Mouse (Mus musculus) ES-E14 (cell line): Measurements from ENCODE around the gene Nprl2. TPM values are rescaled to one million over a fixed set of nuclear protein-coding genes. Genes with fewer than 3 reads are reported as not detected.

Experiments used
- DNase-seq: peaks from one replicate; pipeline ENCODE4 v3.0.0-alpha.2; 2013; ENCODE audit warnings: low read depth, low spot score
- H3K27ac ChIP-seq: 2 replicates; pipeline ENCODE4 v1.5.1; 2012; ENCODE audit warnings: low read depth, mild to moderate bottlenecking, low read length, moderate library complexity, mixed read lengths; ENCODE audit not compliant: poor library complexity, insufficient read depth, severe bottlenecking
- H3K36me3 ChIP-seq: 2 replicates; pipeline ENCODE4 v1.6.1; 2012; ENCODE audit warnings: mild to moderate bottlenecking, low read length, moderate library complexity, mixed read lengths; ENCODE audit not compliant: control insufficient read depth, poor library complexity, insufficient read depth, severe bottlenecking
- H3K4me1 ChIP-seq, 2 experiments: fragments of 150-350 bp in 1 of 2; sonication (generic) in 1 of 2; 2 replicates each; pipeline ENCODE4 v1.6.1; 2012; ENCODE audit warnings: low read length in 2 of 2, mild to moderate bottlenecking in 1 of 2, mixed read lengths in 1 of 2; ENCODE audit not compliant: control insufficient read depth in 2 of 2, insufficient read depth in 2 of 2, poor library complexity in 1 of 2
- H3K4me3 ChIP-seq, 2 experiments: fragments of 150-350 bp in 1 of 2; sonication (generic) in 1 of 2; 2 replicates each; pipeline ENCODE4 v1.5.1; 2012; ENCODE audit warnings: low read length in 2 of 2, low read depth in 1 of 2, mild to moderate bottlenecking in 1 of 2, mixed read lengths in 1 of 2; ENCODE audit not compliant: insufficient read depth in 1 of 2, poor library complexity in 1 of 2, severe bottlenecking in 1 of 2
- H3K9ac ChIP-seq: 2 replicates; pipeline ENCODE4 v1.6.1; 2012; ENCODE audit warnings: low read depth, mild to moderate bottlenecking, low read length, mixed read lengths; ENCODE audit not compliant: poor library complexity, insufficient read depth, severe bottlenecking
- H3K9me3 ChIP-seq: fragments of 150-350 bp; sonication (generic); 2 replicates; pipeline ENCODE4 v1.6.1; 2012; ENCODE audit warnings: low read depth, mild to moderate bottlenecking, low read length; ENCODE audit not compliant: control insufficient read depth, insufficient read depth
- CHD2 ChIP-seq: IDR thresholded peaks from 2 replicates; pipeline ENCODE4 v1.6.1; 2014; ENCODE audit warnings: mild to moderate bottlenecking, low read depth, low read length, inconsistent platforms
- HCFC1 ChIP-seq: IDR thresholded peaks from 2 replicates; pipeline ENCODE4 v1.6.1; 2012; ENCODE audit warnings: low read length, inconsistent platforms, borderline replicate concordance; ENCODE audit not compliant: insufficient read depth
- MAFK ChIP-seq: IDR thresholded peaks from 2 replicates; pipeline ENCODE4 v1.6.1; 2014; ENCODE audit warnings: mild to moderate bottlenecking, low read depth, low read length, inconsistent platforms; ENCODE audit not compliant: insufficient read depth
- ZC3H11A ChIP-seq: IDR thresholded peaks from 2 replicates; pipeline ENCODE4 v1.6.1; 2012; ENCODE audit warnings: low read depth, mild to moderate bottlenecking, inconsistent platforms, low read length, borderline replicate concordance
- ZNF384 ChIP-seq: IDR thresholded peaks from 2 replicates; pipeline ENCODE4 v1.6.1; 2012; ENCODE audit warnings: low read depth, low read length, inconsistent platforms
- in situ Hi-C, 2 experiments: fragments of 600-800 bp; cut with MboI; formaldehyde crosslinking; loops; one replicate each; pipeline ENCODE4 v1.15.1; 2025; ENCODE audit warnings: low sequenced_read_pairs in 2 of 2, inconsistent platforms in 1 of 2; ENCODE audit not compliant: unreplicated experiment in 2 of 2
- total RNA-seq: library from RNA; depleted of rRNA; stranded (reverse); fragments of 300-350 nt; gene quantifications from 2 replicates; pipeline ENCODE4 v1.2.3, GENCODE M21; 2012

Gene Nprl2
- total RNA-seq, 1 experiment: 21.2 TPM

- in situ Hi-C loops: loop anchor here (5.0 to 10.0 kb wide), 2 partner anchors 146 to 153 kb away; no protein-coding TSS in a partner anchor
- no peak overlapping the region for H3K4me3 ChIP-seq
- no peak overlapping the region for H3K9ac ChIP-seq
- TF ChIP-seq ZNF384: no peak
- TF ChIP-seq MAFK: no peak
- TF ChIP-seq CHD2: no peak
- TF ChIP-seq ZC3H11A: no peak
- TF ChIP-seq HCFC1: no peak
- peaks cover 0 to 3% of the 10 kb centered on the region in 2 experiments; a peak in 1 of 4 replicates for H3K4me1 ChIP-seq
- no peak for DNase-seq
- no peak overlapping the region for H3K27ac ChIP-seq
- no peaks in the 10 kb centered on the region for H3K9me3 ChIP-seq
- no peaks in the 10 kb centered on the region for H3K36me3 ChIP-seq
Observed at GRCm38 (mm10) chr9:107510384-107511100, 31.5 kb upstream of the Nprl2 start.

- TF ChIP-seq CHD2 (no peak), ZC3H11A (no peak)
- H3K27ac ChIP-seq: no peak overlapping the region
- H3K36me3 ChIP-seq: no peaks in the 10 kb centered on the region
- no peak for DNase-seq
- no peaks in the 10 kb centered on the region for H3K9me3 ChIP-seq
- peaks cover 0 to 3% of the 10 kb centered on the region in 2 experiments; a peak in 1 of 4 replicates for H3K4me1 ChIP-seq
- H3K9ac ChIP-seq: no peak overlapping the region
- H3K4me3 ChIP-seq: no peak overlapping the region
- in situ Hi-C loops: loop anchor here (5.0 to 10.0 kb wide), 2 partner anchors 147 to 154 kb away; no protein-coding TSS in a partner anchor
Observed at GRCm38 (mm10) chr9:107511436-107511835, 30.6 kb upstream of the Nprl2 start.

- no peak overlapping the region for H3K27ac ChIP-seq
- DNase-seq: no peak
- H3K9me3 ChIP-seq: no peaks in the 10 kb centered on the region
- TF ChIP-seq MAFK (no peak), CHD2 (no peak), HCFC1 (no peak), ZC3H11A (no peak), ZNF384 (no peak)
- in situ Hi-C loops: loop anchor here (5.0 to 10.0 kb wide), 2 partner anchors 148 to 155 kb away; no protein-coding TSS in a partner anchor
- no peak overlapping the region for H3K4me3 ChIP-seq
- no peak overlapping the region for H3K9ac ChIP-seq
- H3K36me3 ChIP-seq: no peaks in the 10 kb centered on the region
- H3K4me1 ChIP-seq: peaks cover 0 to 3% of the 10 kb centered on the region in 2 experiments; a peak in 1 of 4 replicates
Observed at GRCm38 (mm10) chr9:107512326-107512725, 29.7 kb upstream of the Nprl2 start.

GRCm38 (mm10) chr9:107514303-107514955 is 27.6 kb upstream of the Nprl2 start:
- in situ Hi-C loops: loop anchor here (5.0 to 10.0 kb wide), 2 partner anchors 150 to 157 kb away; no protein-coding TSS in a partner anchor
- peak; percentile 80 for DNase-seq
- TF ChIP-seq CHD2 (no peak), ZC3H11A (peak; percentile 92; the same call in 1 of the 2 replicates), HCFC1 (0 out of 2 replicates have a peak, but pooled peaks have one; percentile 37)
- H3K27ac ChIP-seq: no peak overlapping the region
- H3K9me3 ChIP-seq: no peaks in the 10 kb centered on the region
- H3K36me3 ChIP-seq: no peaks in the 10 kb centered on the region
- H3K9ac ChIP-seq: no peak overlapping the region
- H3K4me1 ChIP-seq: peaks cover 0 to 6% of the 10 kb centered on the region in 2 experiments; a peak in 2 of 4 replicates
- H3K4me3 ChIP-seq: no peak overlapping the region
